Mouse (Mus musculus): ENCODE measurements around the gene Rbm33. TPM values are rescaled to one million over a fixed set of nuclear protein-coding genes. Genes with fewer than 3 reads are reported as not detected.

Gene Rbm33
- polyA plus RNA-seq, 1 experiment from 2014 or later: 13.9 TPM

- Histone ChIP-seq H3K9ac (no peak overlapping the region), H3K4me1 (no peaks in the 10 kb centered on the region), H3K27ac (no peak overlapping the region), H3K9me3 (no peaks in the 10 kb centered on the region), H3K36me3 (peaks cover 55% of the 10 kb centered on the region), H3K27me3 (no peaks in the 10 kb centered on the region), H3K4me2 (no peak overlapping the region), H3K4me3 (no peak overlapping the region)
- ATAC-seq (ENCODE audit: borderline replicate concordance, extremely low read depth, low FRiP score, low TSS enrichment): no peak
- WGBS: 85% methylated on average over 3 of the region's 3 CpGs
Observed at GRCm38 (mm10) chr5:28386783-28387182, 69.9 kb downstream of the Rbm33 start.

- Histone ChIP-seq H3K27me3 (no peaks in the 10 kb centered on the region), H3K9me3 (no peaks in the 10 kb centered on the region), H3K27ac (no peak overlapping the region), H3K36me3 (peaks cover 55% of the 10 kb centered on the region), H3K4me2 (no peak overlapping the region), H3K4me1 (no peaks in the 10 kb centered on the region), H3K4me3 (no peak overlapping the region), H3K9ac (no peak overlapping the region)
- WGBS: 83% methylated on average over 9 of the region's 9 CpGs
- no peak for ATAC-seq (ENCODE audit: borderline replicate concordance, extremely low read depth, low FRiP score, low TSS enrichment)
Observed at GRCm38 (mm10) chr5:28387531-28388179, 70.7 kb downstream of the Rbm33 start.

GRCm38 (mm10) chr5:28388184-28388583 lies 71.3 kb downstream of the Rbm33 start:
- no peak overlapping the region for H3K4me3 ChIP-seq
- H3K36me3 ChIP-seq: peaks cover 54% of the 10 kb centered on the region
- H3K27ac ChIP-seq: no peak overlapping the region
- H3K9me3 ChIP-seq: no peaks in the 10 kb centered on the region
- H3K4me1 ChIP-seq: no peaks in the 10 kb centered on the region
- H3K27me3 ChIP-seq: no peaks in the 10 kb centered on the region
- no peak overlapping the region for H3K4me2 ChIP-seq
- no peak overlapping the region for H3K9ac ChIP-seq
- WGBS: 54% methylated on average over 3 of the region's 3 CpGs
- ATAC-seq (ENCODE audit: borderline replicate concordance, extremely low read depth, low FRiP score, low TSS enrichment): no peak

GRCm38 (mm10) chr5:28390189-28390588 lies 73.3 kb downstream of the Rbm33 start:
- ATAC-seq (ENCODE audit: borderline replicate concordance, extremely low read depth, low FRiP score, low TSS enrichment): no peak
- H3K4me3 ChIP-seq: no peak overlapping the region
- no peak overlapping the region for H3K9ac ChIP-seq
- H3K4me1 ChIP-seq: no peaks in the 10 kb centered on the region
- H3K36me3 ChIP-seq: peaks cover 58% of the 10 kb centered on the region
- H3K27ac ChIP-seq: no peak overlapping the region
- no peak overlapping the region for H3K4me2 ChIP-seq
- H3K27me3 ChIP-seq: no peaks in the 10 kb centered on the region
- WGBS: 94% methylated on average over 6 of the region's 6 CpGs
- no peaks in the 10 kb centered on the region for H3K9me3 ChIP-seq

- Histone ChIP-seq H3K4me3 (no peak overlapping the region), H3K27ac (no peak overlapping the region), H3K9ac (no peak overlapping the region), H3K9me3 (no peaks in the 10 kb centered on the region), H3K4me1 (peaks cover 4% of the 10 kb centered on the region; the same call in 1 of the 2 replicates), H3K36me3 (peaks cover 30% of the 10 kb centered on the region), H3K4me2 (no peak overlapping the region), H3K27me3 (no peaks in the 10 kb centered on the region)
- WGBS: 97% methylated on average over 2 of the region's 2 CpGs
- ATAC-seq (ENCODE audit: borderline replicate concordance, extremely low read depth, low FRiP score, low TSS enrichment): no peak
Observed at GRCm38 (mm10) chr5:28397344-28397743, 80.4 kb downstream of the Rbm33 start.

GRCm38 (mm10) chr5:28398736-28399135 lies 81.8 kb downstream of the Rbm33 start:
- Histone ChIP-seq H3K9me3 (no peaks in the 10 kb centered on the region), H3K4me2 (no peak overlapping the region), H3K9ac (no peak overlapping the region), H3K27ac (no peak overlapping the region), H3K27me3 (no peaks in the 10 kb centered on the region), H3K4me3 (no peak overlapping the region), H3K4me1 (peaks cover 4% of the 10 kb centered on the region; the same call in 1 of the 2 replicates), H3K36me3 (peaks cover 27% of the 10 kb centered on the region)
- 33% methylated on average over 3 of the region's 3 CpGs for WGBS
- no peak for ATAC-seq (ENCODE audit: borderline replicate concordance, extremely low read depth, low FRiP score, low TSS enrichment)

- no peaks in the 10 kb centered on the region for H3K9me3 ChIP-seq
- H3K27me3 ChIP-seq: no peaks in the 10 kb centered on the region
- H3K9ac ChIP-seq: no peak overlapping the region
- no peak overlapping the region for H3K4me2 ChIP-seq
- no peak for ATAC-seq (ENCODE audit: borderline replicate concordance, extremely low read depth, low FRiP score, low TSS enrichment)
- WGBS: 70% methylated on average over 2 of the region's 2 CpGs
- peaks cover 20% of the 10 kb centered on the region for H3K36me3 ChIP-seq
- H3K27ac ChIP-seq: no peak overlapping the region
- peaks cover 4% of the 10 kb centered on the region; the same call in 1 of the 2 replicates for H3K4me1 ChIP-seq
- H3K4me3 ChIP-seq: no peak overlapping the region
Observed at GRCm38 (mm10) chr5:28399451-28400115, 82.7 kb downstream of the Rbm33 start.

- Histone ChIP-seq H3K4me1 (peaks cover 4% of the 10 kb centered on the region; the same call in 1 of the 2 replicates), H3K9ac (no peak overlapping the region), H3K27ac (no peak overlapping the region), H3K36me3 (0 out of 2 replicates have a peak, but pooled peaks cover 3% of the 10 kb centered on the region), H3K4me2 (no peak overlapping the region), H3K4me3 (no peak overlapping the region), H3K27me3 (no peaks in the 10 kb centered on the region), H3K9me3 (no peaks in the 10 kb centered on the region)
- WGBS: 81% methylated on average over 1 of the region's 1 CpGs
- no peak for ATAC-seq (ENCODE audit: borderline replicate concordance, extremely low read depth, low FRiP score, low TSS enrichment)
Observed at GRCm38 (mm10) chr5:28402756-28403155, 85.8 kb downstream of the Rbm33 start.

GRCm38 (mm10) chr5:28406662-28407061 lies 89.7 kb downstream of the Rbm33 start:
- Histone ChIP-seq H3K9me3 (no peaks in the 10 kb centered on the region), H3K27me3 (no peaks in the 10 kb centered on the region), H3K4me1 (no peaks in the 10 kb centered on the region), H3K4me3 (no peak overlapping the region), H3K4me2 (no peak overlapping the region), H3K27ac (no peak overlapping the region), H3K36me3 (peaks cover 29% of the 10 kb centered on the region), H3K9ac (no peak overlapping the region)
- ATAC-seq (ENCODE audit: borderline replicate concordance, extremely low read depth, low FRiP score, low TSS enrichment): no peak
- WGBS: 70% methylated on average over 3 of the region's 3 CpGs

GRCm38 (mm10) chr5:28412006-28412685 lies 95.2 kb downstream of the Rbm33 start:
- Histone ChIP-seq H3K9ac (no peak overlapping the region), H3K4me2 (no peak overlapping the region), H3K4me1 (no peaks in the 10 kb centered on the region), H3K27me3 (no peaks in the 10 kb centered on the region), H3K9me3 (no peaks in the 10 kb centered on the region), H3K27ac (no peak overlapping the region), H3K4me3 (no peak overlapping the region), H3K36me3 (peaks cover 67% of the 10 kb centered on the region)
- 84% methylated on average over 2 of the region's 2 CpGs for WGBS
- no peak for ATAC-seq (ENCODE audit: borderline replicate concordance, extremely low read depth, low FRiP score, low TSS enrichment)

GRCm38 (mm10) chr5:28413533-28413932 lies 96.6 kb downstream of the Rbm33 start:
- no peaks in the 10 kb centered on the region for H3K27me3 ChIP-seq
- no peak overlapping the region for H3K4me3 ChIP-seq
- peak overlapping the region; percentile 63 for H3K27ac ChIP-seq
- H3K4me1 ChIP-seq: no peaks in the 10 kb centered on the region
- no peak overlapping the region for H3K9ac ChIP-seq
- no peak for ATAC-seq (ENCODE audit: borderline replicate concordance, extremely low read depth, low FRiP score, low TSS enrichment)
- no peak overlapping the region for H3K4me2 ChIP-seq
- 70% methylated on average over 5 of the region's 5 CpGs for WGBS
- H3K36me3 ChIP-seq: peaks cover 74% of the 10 kb centered on the region
- H3K9me3 ChIP-seq: no peaks in the 10 kb centered on the region

GRCm38 (mm10) chr5:28414076-28414475 lies 97.2 kb downstream of the Rbm33 start:
- Histone ChIP-seq H3K9me3 (no peaks in the 10 kb centered on the region), H3K27me3 (no peaks in the 10 kb centered on the region), H3K4me1 (no peaks in the 10 kb centered on the region), H3K4me2 (no peak overlapping the region), H3K36me3 (peaks cover 73% of the 10 kb centered on the region), H3K4me3 (no peak overlapping the region), H3K9ac (no peak overlapping the region), H3K27ac (peak overlapping the region; percentile 63)
- peak; percentile 32; the same call in 1 of the 2 replicates for ATAC-seq (ENCODE audit: borderline replicate concordance, extremely low read depth, low FRiP score, low TSS enrichment)
- 70% methylated on average over 3 of the region's 3 CpGs for WGBS

Measured in lung, embryonic 15.5 days (tissue).